Mouse (Mus musculus) gastrocnemius, postnatal 14 days (tissue): ENCODE data around the gene Wnt7b. TPM values are rescaled to one million over a fixed set of nuclear protein-coding genes. Genes with fewer than 3 reads are reported as not detected.

Experiments
- DNase-seq: peaks from one replicate; pipeline ENCODE4 v3.0.0; 2021; ENCODE audit warnings: mixed read lengths
- intact Hi-C: fragments of 180-260 bp; cut with DNase I; formaldehyde crosslinking; loops from one replicate; pipeline ENCODE4 v1.15.1; 2025; ENCODE audit warnings: low total_unique reads
- long read RNA-seq, 2 experiments: library from polyadenylated mRNA; stranded (forward); transcript quantifications; one replicate each; pipeline ENCODE4 v2.0.0; 2021
- total RNA-seq, 2 experiments: library from RNA; stranded (reverse); gene quantifications; 2 replicates each; pipeline ENCODE4 v1.2.3; 2021

Wnt7b gene
- total RNA-seq, result under 1 TPM; 0.09 to 0.12 TPM
- long read RNA-seq, experiment 1, result 0 reads
- long read RNA-seq, experiment 2, result 0 reads

- intact Hi-C loops, result loop anchor here (2.0 to 10.0 kb wide), 3 partner anchors 102 to 428 kb away; no protein-coding TSS in a partner anchor
- no peak for DNase-seq
Observed at GRCm38 (mm10) chr15:85582356-85582910, at the start of gene Wnt7b. TSS of gene Wnt7b (minus strand) at chr15:85582473.

DNA sequence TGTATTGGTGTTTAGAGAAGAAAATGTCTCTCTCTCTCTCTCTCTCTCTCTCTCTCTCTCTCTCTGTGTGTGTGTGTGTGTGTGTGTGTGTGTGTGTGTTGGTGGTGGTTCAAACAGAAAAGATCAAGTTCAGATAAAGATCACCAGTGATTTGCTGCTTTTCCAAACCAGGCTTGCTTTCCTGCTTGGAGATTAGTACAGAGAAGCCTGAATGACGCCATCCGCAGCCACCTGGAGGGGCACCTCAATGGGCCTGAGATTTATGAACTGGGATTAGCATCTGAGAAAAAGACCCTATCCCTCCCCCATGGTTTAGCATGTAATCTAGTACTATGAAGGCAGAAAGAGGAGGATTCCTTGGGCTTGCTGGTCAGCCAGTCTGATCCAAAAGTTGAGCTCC, 49.3 kb upstream of the Wnt7b start:
- DNase-seq, result no peak
- intact Hi-C loops, result no loop called here

GRCm38 (mm10) chr15:85629924-85630545, 47.8 kb upstream of the Wnt7b start:
- DNase-seq, result no peak
- intact Hi-C loops, result no loop called here

- intact Hi-C loops, result no loop called here
- DNase-seq, result peak; percentile 64
Observed at GRCm38 (mm10) chr15:85625666-85626279, 43.5 kb upstream of the Wnt7b start.

GRCm38 (mm10) chr15:85622213-85622612, 39.9 kb upstream of the Wnt7b start:
- no peak for DNase-seq
- intact Hi-C loops, result no loop called here

GRCm38 (mm10) chr15:85615537-85616100, 33.3 kb upstream of the Wnt7b start:
- DNase-seq, result no peak
- intact Hi-C loops, result no loop called here

DNA sequence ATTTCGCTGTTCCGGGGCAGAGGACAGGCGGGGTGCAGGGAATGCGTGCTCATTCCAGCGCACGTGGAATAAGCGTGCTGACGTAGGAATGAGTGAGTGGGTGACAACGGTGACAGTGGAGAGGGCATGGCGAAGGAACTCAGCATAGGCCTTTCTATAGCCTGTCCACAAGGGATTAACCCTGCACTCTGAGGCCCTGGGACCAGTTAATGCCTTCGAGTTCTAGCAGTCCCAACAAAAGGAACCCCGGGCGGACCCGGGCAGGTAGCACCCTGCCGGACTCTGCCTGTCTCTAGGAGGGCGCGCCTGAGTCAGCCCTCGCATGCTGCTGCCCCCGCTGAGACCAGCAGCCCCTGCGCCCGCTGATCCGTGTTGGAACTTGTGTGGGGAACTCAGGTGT, 32.8 kb upstream of the Wnt7b start:
- intact Hi-C loops, result no loop called here
- no peak for DNase-seq

GRCm38 (mm10) chr15:85613358-85614266, 31.3 kb upstream of the Wnt7b start:
- DNase-seq, result peak; percentile 71
- intact Hi-C loops, result no loop called here

- intact Hi-C loops, result no loop called here
- no peak for DNase-seq
Observed at GRCm38 (mm10) chr15:85612660-85613357, 30.5 kb upstream of the Wnt7b start.

- intact Hi-C loops, result loop anchor here (2.0 kb wide), 1 partner anchor 97 kb away; no protein-coding TSS in a partner anchor
Observed at GRCm38 (mm10) chr15:85611701-85612520, 29.6 kb upstream of the Wnt7b start.

GRCm38 (mm10) chr15:85610618-85611218, 28.4 kb upstream of the Wnt7b start:
- intact Hi-C loops, result loop anchor here (2.0 kb wide), 1 partner anchor 98 kb away; no protein-coding TSS in a partner anchor
- peak; percentile 91 for DNase-seq

More at GRCm38 (mm10) chr15:85611701-85612520, 29.6 kb upstream of the Wnt7b start:
- peak; percentile 83 for DNase-seq

DNA sequence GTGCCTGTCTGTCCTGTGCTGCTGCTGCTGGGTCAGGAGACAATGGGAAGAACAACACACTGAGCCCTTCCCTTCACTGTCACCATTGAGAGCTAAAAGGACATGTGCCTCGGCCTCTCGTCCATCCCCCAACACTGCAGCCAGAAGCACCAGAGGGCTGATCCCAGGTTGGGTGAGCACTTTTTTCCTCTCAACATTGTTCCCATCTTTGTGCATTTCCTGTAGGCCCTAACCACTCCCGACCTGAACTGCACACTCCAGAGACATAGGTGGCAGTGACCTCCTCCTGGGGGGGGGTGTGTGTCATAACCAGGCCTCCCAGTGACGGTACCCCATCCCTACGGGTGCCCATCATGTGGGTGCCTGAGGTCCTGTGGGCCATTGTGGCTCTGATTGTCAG, 27.8 kb upstream of the Wnt7b start:
- DNase-seq, result no peak
- intact Hi-C loops, result loop anchor here (2.0 kb wide), 1 partner anchor 99 kb away; no protein-coding TSS in a partner anchor

DNA sequence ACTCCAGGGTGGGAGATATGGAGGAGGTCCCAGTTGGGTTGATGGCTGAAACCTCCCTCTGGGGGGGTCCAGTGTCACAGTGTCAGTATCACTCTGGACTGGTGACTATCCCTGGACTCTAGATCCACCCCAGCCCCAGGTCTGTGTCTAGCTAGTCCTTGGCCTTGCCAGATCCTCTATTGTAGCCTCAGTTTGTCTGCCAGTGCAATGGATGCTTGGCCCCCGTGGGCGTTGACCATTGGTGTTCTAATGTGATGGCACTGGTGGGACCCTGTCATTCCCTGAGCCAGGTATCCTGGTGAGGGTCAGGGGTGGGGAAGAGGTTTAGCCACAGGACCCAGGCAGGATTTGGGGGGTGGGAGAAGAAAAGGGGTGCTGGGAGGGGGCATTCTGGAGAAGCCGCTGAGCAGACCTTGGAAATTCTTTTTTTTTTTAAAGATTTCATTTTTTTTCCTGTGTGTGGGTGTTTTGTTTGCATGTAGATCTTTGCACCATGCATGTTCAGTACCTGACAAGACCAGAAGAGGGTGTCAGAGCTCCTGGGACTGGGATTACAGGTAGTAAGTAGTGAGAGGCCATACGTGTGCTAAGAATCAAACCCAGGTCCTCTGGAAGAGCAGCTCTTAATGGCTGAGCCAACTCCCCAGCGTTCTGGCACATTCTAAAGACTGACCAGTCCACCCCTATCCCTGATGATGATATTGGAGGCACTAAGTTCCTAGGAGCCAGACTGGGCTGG, 27.2 kb upstream of the Wnt7b start:
- no peak for DNase-seq
- intact Hi-C loops, result loop anchor here (2.0 kb wide), 1 partner anchor 99 kb away; no protein-coding TSS in a partner anchor

DNA sequence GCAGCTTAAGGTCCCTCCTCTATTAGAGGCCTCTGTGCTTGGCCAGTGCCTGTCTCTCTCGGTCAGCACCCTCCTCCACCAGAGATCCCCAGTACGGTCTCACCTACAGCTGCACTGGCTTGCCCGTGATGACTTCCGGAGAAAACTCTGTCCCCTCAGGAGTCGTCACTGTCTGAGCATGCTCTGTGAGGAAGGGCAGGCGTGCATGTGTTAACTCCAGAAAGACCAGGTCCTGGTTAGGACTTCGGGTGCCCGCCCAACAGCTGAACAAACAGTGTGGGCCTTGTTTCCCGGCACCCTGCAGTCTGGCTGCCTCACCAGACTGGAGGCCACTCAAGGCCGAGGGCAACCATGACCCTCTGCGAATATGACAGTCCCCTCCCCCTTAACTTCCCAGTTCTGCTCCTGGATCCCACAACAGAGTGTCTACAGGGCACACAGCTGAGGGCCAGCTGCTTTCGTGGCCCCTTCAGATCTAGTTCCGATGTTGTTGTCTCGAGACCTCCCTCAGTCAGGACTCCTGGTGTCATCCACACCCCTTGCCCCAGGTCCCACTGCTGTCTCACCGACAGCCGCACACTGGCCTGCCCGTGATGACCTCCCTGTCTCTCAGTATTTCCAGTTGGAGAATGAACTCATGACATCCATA, 23.8 kb upstream of the Wnt7b start:
- intact Hi-C loops, result no loop called here
- DNase-seq, result peak; percentile 62

DNA sequence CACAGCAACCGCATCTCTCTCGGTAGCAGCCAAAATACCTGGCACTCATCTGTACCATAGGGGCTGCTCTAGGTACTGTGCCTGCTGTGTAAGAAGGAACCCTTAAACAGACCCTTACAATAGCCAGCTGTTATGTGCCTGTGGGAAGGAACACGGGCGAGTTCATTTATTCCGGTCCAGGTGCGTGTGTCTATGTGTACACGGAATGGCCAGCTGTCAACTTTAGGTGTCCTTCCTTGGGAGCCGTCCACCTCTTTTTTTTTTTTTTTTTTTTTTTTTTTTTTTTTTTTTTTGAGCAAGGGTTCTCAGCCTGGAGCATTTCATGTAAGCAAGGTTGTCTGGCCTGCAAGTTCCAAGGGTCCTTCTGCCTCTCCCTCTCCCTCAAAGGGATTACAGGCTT, 22.7 kb upstream of the Wnt7b start:
- DNase-seq, result no peak
- intact Hi-C loops, result no loop called here

- intact Hi-C loops, result no loop called here
- no peak for DNase-seq
Observed at GRCm38 (mm10) chr15:85604507-85604906, 22.2 kb upstream of the Wnt7b start.
